Mouse (Mus musculus) heart, embryonic 14.5 days (tissue): ENCODE measurements around the gene Rbbp7. TPM values are rescaled to one million over a fixed set of nuclear protein-coding genes. Genes with fewer than 3 reads are reported as not detected.
"Not testable (repeated sequence)": the region's sequence is repeated elsewhere in the genome, so short reads cannot be mapped to it uniquely, and the experiment has no call there.

ENCODE experiments used
- ATAC-seq: fragments of 200-750 bp; cut with Nextera tagmentation; 2 replicates; pipeline ENCODE4 v1.8.0; 2017; ENCODE audit warnings: low read depth, moderate TSS enrichment; ENCODE audit not compliant: insufficient number of reproducible peaks, insufficient read depth, low FRiP score
- H3K27ac ChIP-seq, 2 experiments: fragments of 200-500 bp in 1 of 2; fragments of 300-500 bp in 1 of 2; sonication (generic) in 1 of 2; replicated peaks in 1 of 2; 2 replicates each; pipeline ENCODE4 v1.5.1; 2012 to 2014; ENCODE audit warnings: low read depth in 2 of 2, low read length in 2 of 2, control low read depth in 1 of 2, mild to moderate bottlenecking in 1 of 2, mixed read lengths in 1 of 2; ENCODE audit not compliant: control insufficient read depth in 1 of 2, insufficient read depth in 1 of 2
- H3K27me3 ChIP-seq: fragments of 300-500 bp; sonication (generic); 2 replicates; pipeline ENCODE4 v1.6.1; 2014; ENCODE audit warnings: mild to moderate bottlenecking, low read length, control low read depth; ENCODE audit not compliant: control insufficient read depth, insufficient read depth
- H3K36me3 ChIP-seq: fragments of 300-500 bp; sonication (generic); 2 replicates; pipeline ENCODE4 v1.6.1; 2014; ENCODE audit warnings: mild to moderate bottlenecking, control low read depth, low read length, mixed read lengths; ENCODE audit not compliant: control insufficient read depth, insufficient read depth
- H3K4me1 ChIP-seq, 2 experiments: fragments of 200-500 bp in 1 of 2; fragments of 300-500 bp in 1 of 2; sonication (generic) in 1 of 2; 2 replicates each; pipeline ENCODE4 v1.6.1; 2012 to 2014; ENCODE audit warnings: low read length in 2 of 2, control low read depth in 1 of 2, mixed read lengths in 1 of 2; ENCODE audit not compliant: control insufficient read depth in 2 of 2, insufficient read depth in 2 of 2
- H3K4me2 ChIP-seq: fragments of 300-500 bp; sonication (generic); 2 replicates; pipeline ENCODE4 v1.6.1; 2014; ENCODE audit warnings: mild to moderate bottlenecking, low read length
- H3K4me3 ChIP-seq, 2 experiments: fragments of 200-500 bp in 1 of 2; fragments of 300-500 bp in 1 of 2; sonication (generic) in 1 of 2; 2 replicates each; pipeline ENCODE4 v1.5.1; 2012 to 2014; ENCODE audit warnings: low read length in 2 of 2, mild to moderate bottlenecking in 2 of 2, control low read depth in 1 of 2, low read depth in 1 of 2, moderate library complexity in 1 of 2; ENCODE audit not compliant: control insufficient read depth in 1 of 2, insufficient read depth in 1 of 2
- H3K9ac ChIP-seq: fragments of 300-500 bp; sonication (generic); 2 replicates; pipeline ENCODE4 v1.6.1; 2014; ENCODE audit warnings: mild to moderate bottlenecking, low read length
- H3K9me3 ChIP-seq: fragments of 300-500 bp; sonication (generic); 2 replicates; pipeline ENCODE4 v1.6.1; 2016; ENCODE audit warnings: low read length, control low read depth; ENCODE audit not compliant: control insufficient read depth
- WGBS: fragments of 180-500 bp; shearing (Covaris S2); extraction: QIAGEN DNeasy Blood & Tissue Kit; methylation state at CpG from one replicate; pipeline ENCODE4 v1.1.7; 2014; 5-methylcytosine and 5-hydroxymethylcytosine counted together
- polyA plus RNA-seq: library from polyadenylated mRNA; unstranded; fragments of >200 nt; fragmentation: Nextera tagmentation; extraction: Ambion mirVana; gene quantifications from 2 replicates; pipeline ENCODE4 v1.2.1, GENCODE M21; 2014

The Rbbp7 gene
- polyA plus RNA-seq, 1 experiment from 2014 or later: 430 TPM

GRCm38 (mm10) chrX:162759251-162760114, 719 bp upstream of the Rbbp7 start:
- Histone ChIP-seq H3K27me3 (no peaks in the 10 kb centered on the region), H3K4me3 (peak overlapping the region; percentile 21 to 40), H3K9me3 (no peaks in the 10 kb centered on the region), H3K9ac (peak overlapping the region; percentile 67), H3K4me2 (peak overlapping the region; percentile 60), H3K27ac (peak overlapping the region; percentile 96 to 98), H3K4me1 (peaks cover 0 to 8% of the 10 kb centered on the region in 2 experiments; a peak in 2 of 4 replicates), H3K36me3 (peaks cover 13% of the 10 kb centered on the region)
- 19% methylated on average over 32 of the region's 32 CpGs for WGBS
- ATAC-seq: no peak

GRCm38 (mm10) chrX:162760958-162761515, 835 bp downstream of the Rbbp7 start:
- H3K4me1 ChIP-seq: peaks cover 0 to 8% of the 10 kb centered on the region in 2 experiments; a peak in 2 of 4 replicates
- no peaks in the 10 kb centered on the region for H3K9me3 ChIP-seq
- peaks cover 22% of the 10 kb centered on the region for H3K36me3 ChIP-seq
- peak overlapping the region; percentile 72 to 85 for H3K4me3 ChIP-seq
- 20% methylated on average over 47 of the region's 50 CpGs for WGBS
- H3K27me3 ChIP-seq: no peaks in the 10 kb centered on the region
- peak overlapping the region; percentile 66 for H3K4me2 ChIP-seq
- ATAC-seq: peak; percentile 2; the same call in 1 of the 2 replicates
- H3K9ac ChIP-seq: peak overlapping the region; percentile 91
- H3K27ac ChIP-seq: peak overlapping the region; percentile 20 to 98

DNA sequence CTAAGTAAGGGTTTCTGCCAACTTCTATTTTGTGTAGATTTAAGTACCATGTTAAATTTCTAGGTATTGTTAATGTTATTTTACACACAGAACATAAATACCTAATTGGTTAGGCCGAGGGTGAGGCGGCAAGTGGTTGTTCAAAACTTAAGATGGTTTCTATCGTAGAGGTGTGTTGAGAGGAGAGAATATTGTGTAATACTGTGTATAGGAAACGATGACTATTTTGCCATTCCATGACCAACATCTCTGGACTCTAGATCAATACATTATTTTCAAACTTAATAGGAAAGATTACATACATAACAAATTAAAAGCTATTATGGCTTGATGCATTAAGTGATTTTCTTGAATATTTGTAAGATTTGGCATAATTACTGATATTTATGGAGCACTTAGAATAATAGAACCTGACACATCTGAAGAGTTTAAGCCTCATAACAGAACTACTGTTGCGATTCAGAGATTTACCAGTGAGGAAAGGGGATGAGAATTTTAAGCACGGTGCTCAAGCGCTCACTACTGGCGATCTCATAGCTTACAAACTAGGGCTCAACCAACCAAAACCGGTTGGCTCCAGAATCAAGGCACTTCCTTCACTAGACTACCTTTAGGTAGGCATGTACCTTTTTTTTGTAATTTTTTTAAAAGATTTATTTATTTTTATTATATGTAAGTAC, 1.7 kb downstream of the Rbbp7 start:
- no peak for ATAC-seq
- WGBS: 25% methylated on average over 9 of the region's 9 CpGs
- no peaks in the 10 kb centered on the region for H3K27me3 ChIP-seq

GRCm38 (mm10) chrX:162770726-162771125, 10.5 kb downstream of the Rbbp7 start:
- Histone ChIP-seq H3K4me3 (no peak overlapping the region), H3K36me3 (peaks cover 91% of the 10 kb centered on the region), H3K27me3 (no peaks in the 10 kb centered on the region), H3K9ac (no peak overlapping the region), H3K9me3 (no peaks in the 10 kb centered on the region), H3K27ac (no peak overlapping the region), H3K4me2 (no peak overlapping the region), H3K4me1 (no peaks in the 10 kb centered on the region)
- 77% methylated on average over 1 of the region's 1 CpGs for WGBS
- ATAC-seq: no peak

More for the DNA sequence above, 1.7 kb downstream of the Rbbp7 start:
- peak overlapping the region; percentile 66 for H3K4me2 ChIP-seq
- peaks cover 0 to 8% of the 10 kb centered on the region in 2 experiments; a peak in 2 of 4 replicates for H3K4me1 ChIP-seq
- peak overlapping the region in 1 of 2 experiments; percentile 98; a peak in 1 of 4 replicates for H3K27ac ChIP-seq
- peak overlapping the region; percentile 91 for H3K9ac ChIP-seq
- H3K36me3 ChIP-seq: peaks cover 30% of the 10 kb centered on the region
- no peaks in the 10 kb centered on the region for H3K9me3 ChIP-seq
- peak overlapping the region; percentile 72 to 85 for H3K4me3 ChIP-seq

- no peaks in the 10 kb centered on the region for H3K9me3 ChIP-seq
- WGBS: 66% methylated on average over 1 of the region's 1 CpGs
- peaks cover 41% of the 10 kb centered on the region for H3K36me3 ChIP-seq
- H3K4me1 ChIP-seq: no peaks in the 10 kb centered on the region
- H3K4me2 ChIP-seq: no peak overlapping the region
- H3K4me3 ChIP-seq: no peak overlapping the region
- ATAC-seq: no peak
- H3K9ac ChIP-seq: no peak overlapping the region
- no peak overlapping the region for H3K27ac ChIP-seq
- H3K27me3 ChIP-seq: no peaks in the 10 kb centered on the region
Observed at GRCm38 (mm10) chrX:162788372-162788771, 28.2 kb downstream of the Rbbp7 start.

- 74% methylated on average over 5 of the region's 5 CpGs for WGBS
Observed at GRCm38 (mm10) chrX:162791392-162791791, 31.2 kb downstream of the Rbbp7 start.

GRCm38 (mm10) chrX:162800371-162800770, 40.2 kb downstream of the Rbbp7 start:
- H3K9me3 ChIP-seq: no peaks in the 10 kb centered on the region
- H3K9ac ChIP-seq: no peak overlapping the region
- H3K36me3 ChIP-seq: 0 out of 2 replicates have a peak, but pooled peaks cover 3% of the 10 kb centered on the region
- H3K27ac ChIP-seq: no peak overlapping the region
- no peaks in the 10 kb centered on the region for H3K4me1 ChIP-seq
- no peaks in the 10 kb centered on the region for H3K27me3 ChIP-seq
- H3K4me3 ChIP-seq: no peak overlapping the region
- no peak for ATAC-seq
- H3K4me2 ChIP-seq: no peak overlapping the region

More at GRCm38 (mm10) chrX:162791392-162791791, 31.2 kb downstream of the Rbbp7 start:
- H3K27me3 ChIP-seq, H3K9me3 ChIP-seq, H3K27ac ChIP-seq, H3K9ac ChIP-seq, H3K4me3 ChIP-seq, H3K4me1 ChIP-seq, ATAC-seq, H3K4me2 ChIP-seq: not testable (repeated sequence)
- H3K36me3 ChIP-seq: peaks cover 28% of the 10 kb centered on the region
